Mouse (Mus musculus): Measurements from ENCODE around the gene Fli1.

- TF ChIP-seq POLR2A (IDR thresholded peaks at IDR 0.05; ENCODE audit: insufficient read length, low read depth): no peak
- TF ChIP-seq MYOG (IDR thresholded peaks at IDR 0.05; ENCODE audit: control insufficient read depth in 1 of 3, insufficient read depth in 1 of 3, insufficient read length in 2 of 3, low read depth in 2 of 3): no peak
These were observed 86.0 kb downstream of the Fli1 start for GRCm38 (mm10) chr9:32456707-32457106.

Measured in myocyte (in vitro differentiated cells).